Mouse (Mus musculus) neural tube, embryonic 13.5 days (tissue): Measurements from ENCODE around the gene Gmeb1. TPM values are rescaled to one million over a fixed set of nuclear protein-coding genes. Genes with fewer than 3 reads are reported as not detected.

Experiments
- ATAC-seq: fragments of 200-750 bp; cut with Nextera tagmentation; 2 replicates; pipeline ENCODE4 v1.8.0; 2017; ENCODE audit warnings: low read depth, mild to moderate bottlenecking, moderate TSS enrichment, moderate library complexity
- H3K27ac ChIP-seq: fragments of 300-500 bp; sonication (generic); replicated peaks from 2 replicates; pipeline ENCODE4 v1.5.1; 2015; ENCODE audit warnings: moderate library complexity, mild to moderate bottlenecking, inconsistent platforms
- H3K27me3 ChIP-seq: fragments of 300-500 bp; sonication (generic); 2 replicates; pipeline ENCODE4 v1.6.1; 2015; ENCODE audit warnings: mild to moderate bottlenecking, inconsistent platforms
- H3K36me3 ChIP-seq: fragments of 300-500 bp; sonication (generic); 2 replicates; pipeline ENCODE4 v1.6.1; 2015; ENCODE audit warnings: mild to moderate bottlenecking, inconsistent platforms
- H3K4me1 ChIP-seq: fragments of 300-500 bp; sonication (generic); replicated peaks from 2 replicates; pipeline ENCODE4 v1.6.1; 2015; ENCODE audit warnings: inconsistent platforms
- H3K4me2 ChIP-seq: fragments of 300-500 bp; sonication (generic); 2 replicates; pipeline ENCODE4 v1.6.1; 2015; ENCODE audit warnings: inconsistent platforms, mild to moderate bottlenecking, moderate library complexity
- H3K4me3 ChIP-seq: fragments of 300-500 bp; sonication (generic); 2 replicates; pipeline ENCODE4 v1.5.1; 2015; ENCODE audit warnings: mild to moderate bottlenecking, inconsistent platforms
- H3K9ac ChIP-seq: fragments of 300-500 bp; sonication (generic); 2 replicates; pipeline ENCODE4 v1.6.1; 2015; ENCODE audit warnings: moderate library complexity, mild to moderate bottlenecking, inconsistent platforms
- H3K9me3 ChIP-seq: fragments of 300-500 bp; sonication (generic); 2 replicates; pipeline ENCODE4 v1.6.1; 2016; ENCODE audit warnings: inconsistent platforms
- WGBS: fragments of 180-500 bp; shearing (Covaris S2); methylation state at CpG from one replicate; pipeline ENCODE4 v1.1.7; 2015; 5-methylcytosine and 5-hydroxymethylcytosine counted together
- polyA plus RNA-seq: library from polyadenylated mRNA; unstranded; fragments of >200 nt; fragmentation: Nextera tagmentation; extraction: Ambion mirVana; gene quantifications from 2 replicates; pipeline ENCODE4 v1.2.1, GENCODE M21; 2015

The Gmeb1 gene
- polyA plus RNA-seq, 1 experiment from 2014 or later = 40.8 TPM

- Histone ChIP-seq H3K4me2 (peak overlapping the region; percentile 7; the same call in 1 of the 2 replicates), H3K27ac (peak overlapping the region; percentile 95), H3K9me3 (no peaks in the 10 kb centered on the region), H3K4me1 (peaks cover 13% of the 10 kb centered on the region), H3K9ac (no peak overlapping the region), H3K4me3 (no peak overlapping the region), H3K36me3 (no peaks in the 10 kb centered on the region), H3K27me3 (no peaks in the 10 kb centered on the region)
- no peak for ATAC-seq
- WGBS = 13% methylated on average over 6 of the region's 6 CpGs
Measured at GRCm38 (mm10) chr4:132268871-132269739, 7.7 kb upstream of the Gmeb1 start.

- Histone ChIP-seq H3K4me1 (peaks cover 9% of the 10 kb centered on the region), H3K27me3 (no peaks in the 10 kb centered on the region), H3K27ac (no peak overlapping the region), H3K9me3 (no peaks in the 10 kb centered on the region), H3K36me3 (no peaks in the 10 kb centered on the region), H3K9ac (no peak overlapping the region), H3K4me2 (no peak overlapping the region), H3K4me3 (no peak overlapping the region)
- ATAC-seq = no peak
- WGBS = 76% methylated on average over 3 of the region's 3 CpGs
Measured at GRCm38 (mm10) chr4:132266835-132267349, 5.5 kb upstream of the Gmeb1 start.

- Histone ChIP-seq H3K4me3 (no peak overlapping the region), H3K36me3 (no peaks in the 10 kb centered on the region), H3K9me3 (no peaks in the 10 kb centered on the region), H3K4me2 (no peak overlapping the region), H3K27ac (no peak overlapping the region), H3K4me1 (peaks cover 30% of the 10 kb centered on the region), H3K9ac (no peak overlapping the region), H3K27me3 (no peaks in the 10 kb centered on the region)
- 93% methylated on average over 7 of the region's 7 CpGs for WGBS
- no peak for ATAC-seq
Measured at GRCm38 (mm10) chr4:132263313-132263712, 1.9 kb upstream of the Gmeb1 start.

GRCm38 (mm10) chr4:132262358-132262616 is 885 bp upstream of the Gmeb1 start:
- Histone ChIP-seq H3K4me3 (no peak overlapping the region), H3K9me3 (no peaks in the 10 kb centered on the region), H3K9ac (no peak overlapping the region), H3K27me3 (no peaks in the 10 kb centered on the region), H3K4me2 (peak overlapping the region; percentile 63; the same call in 1 of the 2 replicates), H3K27ac (0 out of 2 replicates have a peak overlapping the region, but pooled peaks have one; percentile 95), H3K36me3 (no peaks in the 10 kb centered on the region), H3K4me1 (peaks cover 30% of the 10 kb centered on the region)
- WGBS = 82% methylated on average over 5 of the region's 5 CpGs
- ATAC-seq = no peak

- Histone ChIP-seq H3K27ac (peak overlapping the region; percentile 95), H3K9ac (peak overlapping the region; percentile 97), H3K4me3 (peak overlapping the region; percentile 85), H3K4me2 (peak overlapping the region; percentile 89), H3K9me3 (no peaks in the 10 kb centered on the region), H3K36me3 (no peaks in the 10 kb centered on the region), H3K27me3 (no peaks in the 10 kb centered on the region), H3K4me1 (peaks cover 30% of the 10 kb centered on the region)
- peak; percentile 73 for ATAC-seq
- 4% methylated on average over 29 of the region's 64 CpGs for WGBS
Measured at GRCm38 (mm10) chr4:132260404-132261379, 710 bp downstream of the Gmeb1 start.

GRCm38 (mm10) chr4:132259248-132259647 is 2.2 kb downstream of the Gmeb1 start:
- H3K27me3 ChIP-seq = no peaks in the 10 kb centered on the region
- no peak overlapping the region for H3K4me3 ChIP-seq
- no peaks in the 10 kb centered on the region for H3K36me3 ChIP-seq
- ATAC-seq = no peak
- WGBS = 90% methylated on average over 4 of the region's 4 CpGs
- H3K9me3 ChIP-seq = no peaks in the 10 kb centered on the region
- peaks cover 30% of the 10 kb centered on the region for H3K4me1 ChIP-seq
- no peak overlapping the region for H3K27ac ChIP-seq
- H3K9ac ChIP-seq = peak overlapping the region; percentile 26; the same call in 1 of the 2 replicates
- H3K4me2 ChIP-seq = peak overlapping the region; percentile 89

- 96% methylated on average over 3 of the region's 3 CpGs for WGBS
- Histone ChIP-seq H3K4me1 (peaks cover 23% of the 10 kb centered on the region), H3K9ac (no peak overlapping the region), H3K36me3 (peaks cover 7% of the 10 kb centered on the region), H3K27me3 (no peaks in the 10 kb centered on the region), H3K9me3 (no peaks in the 10 kb centered on the region), H3K4me2 (no peak overlapping the region), H3K4me3 (no peak overlapping the region), H3K27ac (no peak overlapping the region)
- ATAC-seq = no peak
Measured at GRCm38 (mm10) chr4:132256384-132256783, 5.0 kb downstream of the Gmeb1 start.

GRCm38 (mm10) chr4:132254986-132255385 is 6.4 kb downstream of the Gmeb1 start:
- 75% methylated on average over 3 of the region's 3 CpGs for WGBS
- Histone ChIP-seq H3K9me3 (no peaks in the 10 kb centered on the region), H3K27me3 (no peaks in the 10 kb centered on the region), H3K36me3 (peaks cover 21% of the 10 kb centered on the region), H3K4me2 (no peak overlapping the region), H3K4me1 (peaks cover 16% of the 10 kb centered on the region), H3K9ac (no peak overlapping the region), H3K4me3 (no peak overlapping the region), H3K27ac (no peak overlapping the region)
- no peak for ATAC-seq

- no peak overlapping the region for H3K4me3 ChIP-seq
- H3K4me1 ChIP-seq = 0 out of 2 replicates have a peak, but pooled peaks cover 3% of the 10 kb centered on the region
- H3K27ac ChIP-seq = peak overlapping the region; percentile 33; the same call in 1 of the 2 replicates
- no peaks in the 10 kb centered on the region for H3K9me3 ChIP-seq
- H3K4me2 ChIP-seq = no peak overlapping the region
- H3K36me3 ChIP-seq = peaks cover 32% of the 10 kb centered on the region
- no peak overlapping the region for H3K9ac ChIP-seq
- WGBS = 79% methylated on average over 2 of the region's 2 CpGs
- H3K27me3 ChIP-seq = no peaks in the 10 kb centered on the region
- no peak for ATAC-seq
Measured at GRCm38 (mm10) chr4:132253622-132254021, 7.8 kb downstream of the Gmeb1 start.

GRCm38 (mm10) chr4:132253128-132253527 is 8.3 kb downstream of the Gmeb1 start:
- Histone ChIP-seq H3K9ac (no peak overlapping the region), H3K9me3 (no peaks in the 10 kb centered on the region), H3K27ac (no peak overlapping the region), H3K4me1 (no peaks in the 10 kb centered on the region), H3K36me3 (peaks cover 37% of the 10 kb centered on the region), H3K4me3 (no peak overlapping the region), H3K27me3 (no peaks in the 10 kb centered on the region), H3K4me2 (no peak overlapping the region)
- WGBS = 89% methylated on average over 8 of the region's 8 CpGs
- no peak for ATAC-seq

GRCm38 (mm10) chr4:132251596-132251995 is 9.8 kb downstream of the Gmeb1 start:
- no peak overlapping the region for H3K27ac ChIP-seq
- H3K36me3 ChIP-seq = peaks cover 49% of the 10 kb centered on the region
- whole genome bisulfite sequencing = 89% methylated on average over 9 of the region's 9 CpGs
- H3K4me2 ChIP-seq = no peak overlapping the region
- no peaks in the 10 kb centered on the region for H3K4me1 ChIP-seq
- H3K4me3 ChIP-seq = no peak overlapping the region
- H3K9me3 ChIP-seq = no peaks in the 10 kb centered on the region
- H3K9ac ChIP-seq = no peak overlapping the region
- H3K27me3 ChIP-seq = no peaks in the 10 kb centered on the region
- no peak for ATAC-seq
